Mouse (Mus musculus): Measurements from ENCODE around the gene Elf2.

Elf2 gene

GRCm38 (mm10) chr3:51276421-51277111 lies 63.9 kb downstream of the Elf2 start:
- peak; percentile 66 to 70 for DNase-seq

DNA sequence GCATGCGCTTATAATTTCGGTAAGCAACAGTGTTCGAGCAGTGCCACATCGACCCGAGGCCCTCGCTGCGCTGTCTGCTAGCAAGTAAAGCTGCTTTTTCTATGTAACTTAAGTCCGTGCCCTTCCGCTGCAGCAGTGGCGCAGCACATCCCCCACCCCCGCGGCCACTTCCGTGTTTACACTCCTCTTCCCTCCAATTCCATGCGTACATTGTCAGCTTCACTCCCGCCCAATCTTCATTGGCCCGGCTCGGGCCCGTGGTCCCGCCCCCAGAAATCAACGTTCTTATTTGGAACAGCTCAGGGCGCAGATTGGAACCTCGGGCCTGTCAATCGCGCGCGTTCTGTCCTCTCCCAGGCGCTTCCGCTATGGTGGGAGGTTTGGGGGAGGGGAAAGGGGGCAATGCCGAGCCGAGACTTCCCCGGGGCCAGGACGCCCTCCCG lies 64.5 kb downstream of the Elf2 start:
- DNase-seq: peak; percentile 98

- DNase-seq: no peak
Observed at GRCm38 (mm10) chr3:51270069-51270817, 70.2 kb downstream of the Elf2 start.

DNA sequence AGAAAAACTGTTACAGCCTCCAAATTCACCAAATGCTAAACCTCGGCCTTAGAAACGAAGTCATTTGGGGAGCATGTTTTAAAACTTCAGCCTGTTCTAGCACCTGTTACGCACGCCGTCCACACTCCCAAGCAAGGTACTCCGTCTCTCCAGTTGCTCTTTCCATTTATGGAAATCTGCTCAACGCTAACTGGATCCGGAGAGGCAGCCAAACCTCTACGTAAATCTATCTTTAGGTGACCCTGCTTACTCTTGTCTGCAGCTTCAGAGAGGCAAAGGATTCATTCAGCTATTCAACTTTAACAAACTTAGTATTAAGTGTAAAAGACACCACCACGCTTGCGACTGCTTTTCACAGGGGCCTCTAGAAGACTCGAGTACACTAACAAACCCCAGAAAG lies 72.0 kb downstream of the Elf2 start:
- no peak for DNase-seq

- no peak for DNase-seq
Observed at GRCm38 (mm10) chr3:51262942-51263341, 77.5 kb downstream of the Elf2 start.

DNA sequence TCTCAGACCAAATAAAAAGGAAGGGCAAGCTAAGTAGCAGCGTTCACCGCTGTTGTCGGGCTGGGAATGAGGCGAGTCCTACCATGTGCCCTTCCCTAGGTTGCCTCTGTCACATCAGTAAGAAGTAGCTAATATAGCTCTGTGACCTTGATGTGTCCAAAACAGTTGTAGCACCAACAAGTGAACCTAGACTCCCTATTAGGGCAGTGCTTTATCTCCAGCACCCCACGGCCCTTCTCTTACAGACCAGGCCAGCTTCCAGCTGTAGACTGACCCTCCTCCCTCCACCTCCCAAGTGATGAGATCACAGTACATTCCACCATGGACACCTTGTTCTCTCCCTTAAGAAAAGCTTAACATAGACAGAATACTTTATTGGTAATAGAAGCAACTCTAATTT lies 82.4 kb downstream of the Elf2 start:
- DNase-seq: no peak

DNA sequence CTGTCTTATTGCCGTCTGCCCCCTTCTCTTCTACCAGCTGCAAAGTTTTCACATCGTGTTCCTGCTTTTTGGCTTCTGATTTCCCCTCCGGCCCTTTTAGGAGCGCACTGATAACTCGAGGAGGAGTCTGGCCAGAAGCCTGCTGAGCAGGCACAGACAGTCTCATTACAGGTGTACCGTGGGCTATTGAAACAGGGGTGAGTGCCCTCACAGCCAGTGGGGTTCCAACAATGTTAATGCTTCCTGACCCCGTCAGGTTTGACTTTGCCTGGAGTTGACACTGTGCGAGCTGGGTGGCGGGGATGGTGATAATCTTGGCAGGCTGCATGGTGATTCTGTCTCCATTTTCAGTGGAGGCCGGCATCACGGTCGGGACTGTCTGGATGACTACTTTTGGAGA lies 84.0 kb downstream of the Elf2 start:
- DNase-seq: no peak

- no peak for DNase-seq
Observed at GRCm38 (mm10) chr3:51254784-51255183, 85.7 kb downstream of the Elf2 start.

DNA sequence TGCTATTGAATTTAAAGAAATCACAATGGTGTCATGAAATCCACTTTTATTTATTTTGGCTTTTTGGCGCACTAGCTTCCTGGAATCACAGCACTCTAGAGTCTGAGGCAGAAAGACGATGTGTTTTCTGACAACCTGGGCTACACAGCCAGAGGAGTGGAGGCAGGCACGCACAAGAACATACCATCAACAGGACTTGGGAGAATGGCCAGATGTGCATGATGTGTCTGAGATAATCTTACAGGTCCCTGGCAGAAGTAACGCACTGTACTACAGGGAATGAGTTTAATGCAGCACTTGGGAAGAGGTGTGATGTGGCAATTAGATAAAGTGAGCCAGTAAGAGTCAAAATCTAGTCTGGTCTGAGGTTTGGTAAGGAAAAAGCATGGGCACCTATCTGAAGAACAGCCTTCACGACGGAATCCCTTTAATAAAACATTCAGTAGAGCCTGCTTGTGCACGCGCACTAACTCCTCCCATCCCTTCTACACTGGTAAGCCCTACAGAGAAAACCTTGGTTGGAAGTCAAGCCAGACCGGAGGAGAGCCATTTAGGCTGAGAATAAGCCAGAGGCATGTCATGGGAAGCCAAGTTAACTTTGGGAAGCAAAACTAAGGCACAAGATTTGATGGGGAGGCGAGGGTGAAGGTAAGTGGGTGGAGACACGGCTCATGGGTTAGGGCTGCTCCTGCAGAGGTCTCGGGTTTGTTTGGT lies 87.6 kb downstream of the Elf2 start:
- no peak for DNase-seq

GRCm38 (mm10) chr3:51252223-51252622 lies 88.2 kb downstream of the Elf2 start:
- DNase-seq: no peak

DNA sequence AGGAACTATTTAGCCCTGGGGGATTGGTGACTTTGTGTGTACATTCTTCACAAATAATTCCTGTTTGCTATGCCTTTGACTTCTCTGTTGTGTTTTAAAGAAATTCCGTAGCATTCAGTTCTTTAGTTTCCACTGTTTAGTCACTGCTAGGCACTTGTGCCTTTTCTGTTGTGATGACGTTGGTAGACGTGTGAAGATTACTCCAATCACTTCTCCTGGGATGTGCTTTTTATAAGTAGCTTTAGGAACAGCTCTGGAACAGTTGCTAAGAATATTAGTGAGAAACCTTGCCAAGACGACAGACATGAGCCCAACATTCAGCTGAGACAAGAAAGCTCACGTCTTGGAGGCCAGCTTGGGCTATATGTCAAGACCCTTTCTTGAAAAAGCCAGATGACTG lies 89.4 kb downstream of the Elf2 start:
- DNase-seq: no peak

GRCm38 (mm10) chr3:51249866-51250265 lies 90.6 kb downstream of the Elf2 start:
- DNase-seq: no peak

GRCm38 (mm10) chr3:51249460-51249859 lies 91.0 kb downstream of the Elf2 start:
- DNase-seq: no peak

DNA sequence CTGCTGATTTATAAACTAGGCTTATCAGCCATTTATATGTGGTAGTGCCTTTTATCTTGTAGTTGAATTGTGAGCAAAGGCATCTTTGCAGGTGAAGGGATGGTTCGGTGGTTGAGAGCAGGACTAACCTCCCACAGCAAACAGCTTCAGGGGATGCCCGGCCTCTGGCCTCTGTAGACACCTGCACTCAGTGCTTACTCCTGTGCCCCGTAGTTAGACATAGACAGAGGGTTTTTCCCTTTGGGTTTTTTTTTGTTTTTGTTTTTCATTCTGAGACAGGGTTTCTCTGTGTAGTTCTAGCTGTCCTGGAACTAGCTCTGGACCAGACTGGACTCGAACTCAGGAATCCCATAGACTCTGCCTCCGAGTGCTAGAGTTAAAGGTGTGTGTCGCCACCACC lies 91.9 kb downstream of the Elf2 start:
- no peak for DNase-seq

DNA sequence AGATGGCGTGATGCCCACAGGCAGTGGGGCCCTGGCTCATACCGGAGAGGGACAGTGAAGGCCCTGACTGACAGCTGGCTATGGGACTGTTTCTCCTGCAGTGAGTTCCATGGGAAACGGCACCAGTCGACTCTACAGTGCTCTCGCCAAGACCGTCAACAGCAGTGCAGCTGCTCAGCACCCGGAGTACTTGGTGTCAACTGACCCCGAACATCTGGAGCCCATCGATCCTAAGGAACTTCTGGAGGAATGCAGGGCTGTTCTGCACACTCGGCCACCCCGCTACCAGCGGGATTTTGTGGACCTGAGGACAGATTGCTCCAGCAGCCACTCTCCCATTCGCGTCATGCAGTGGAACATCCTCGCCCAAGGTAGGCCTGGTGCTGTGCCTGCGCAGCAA lies 92.8 kb downstream of the Elf2 start:
- DNase-seq: peak in 1 of 2 experiments; percentile 26

DNA sequence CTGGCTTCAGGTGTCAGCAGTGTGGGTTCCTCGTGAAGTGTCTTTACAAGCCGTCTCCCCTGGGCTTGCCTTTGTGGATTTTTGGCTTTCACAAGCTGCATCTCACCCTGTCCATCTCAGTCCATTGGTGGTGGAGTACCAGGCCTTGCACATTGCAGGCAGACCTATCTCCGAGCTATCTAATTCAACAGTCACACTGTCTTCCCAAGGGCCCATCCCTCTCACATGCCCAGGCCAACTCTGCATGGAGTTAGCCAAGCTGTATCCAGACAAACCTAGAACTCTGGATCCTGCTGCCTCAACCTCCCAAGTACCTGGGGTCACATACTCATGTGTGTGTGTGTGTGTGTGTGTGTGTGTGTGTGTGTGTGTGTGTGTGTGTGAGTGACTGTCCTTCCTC lies 100.9 kb downstream of the Elf2 start:
- no peak for DNase-seq

DNA sequence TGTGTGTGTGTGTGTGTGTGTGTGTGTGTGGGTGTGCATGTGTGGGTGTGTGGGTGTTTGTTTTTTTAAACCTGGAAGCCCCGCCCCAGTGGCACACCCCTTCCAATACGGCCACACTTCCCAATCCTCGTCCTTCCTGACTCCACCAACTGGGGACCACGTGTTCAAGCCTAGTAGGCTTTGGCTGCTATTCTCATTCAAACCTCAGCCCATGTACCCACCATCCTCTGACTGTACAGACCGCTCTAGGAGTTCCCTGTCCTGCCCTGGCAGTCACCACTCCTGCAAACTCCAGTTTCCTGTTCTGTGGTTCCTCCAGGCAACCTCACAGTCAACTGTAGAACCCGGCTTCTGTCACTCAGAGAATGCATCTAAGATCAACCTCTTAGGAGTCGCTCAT lies 101.9 kb downstream of the Elf2 start:
- DNase-seq: no peak

- DNase-seq: no peak
Observed at GRCm38 (mm10) chr3:51234752-51235055, 105.8 kb downstream of the Elf2 start.

- peak; percentile 91 to 92 for DNase-seq
Observed at GRCm38 (mm10) chr3:51233918-51234751, 106.3 kb downstream of the Elf2 start.

- DNase-seq: no peak
Observed at GRCm38 (mm10) chr3:51233474-51233873, 107.0 kb downstream of the Elf2 start.

- no peak for DNase-seq
Observed at GRCm38 (mm10) chr3:51232205-51232910, 108.1 kb downstream of the Elf2 start.

DNA sequence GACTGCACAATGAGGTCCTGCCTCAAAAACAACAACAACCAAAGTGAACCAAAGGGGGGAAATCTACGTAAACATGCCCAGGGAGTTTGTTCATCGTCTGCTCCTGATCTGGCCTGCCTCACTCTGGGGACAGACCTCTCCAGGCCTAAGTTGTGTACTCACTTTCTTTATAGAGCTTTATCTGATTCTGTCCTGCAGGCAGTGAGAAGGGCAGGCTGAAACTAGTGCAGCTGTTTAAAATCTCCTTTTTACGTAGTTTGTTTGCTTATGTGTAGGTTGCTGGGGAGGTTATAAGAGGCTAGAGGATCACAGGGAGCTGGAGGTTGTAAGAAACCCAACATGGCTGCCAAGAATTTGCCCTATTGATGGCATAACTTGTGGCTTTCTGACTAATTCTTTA lies 109.0 kb downstream of the Elf2 start:
- DNase-seq: no peak
